19 mouse cellular contexts compared by ENCODE assay signal in genomic region chr15:78082149-78082548, GRCm38 (mm10). TPM values are rescaled to one million over a fixed set of nuclear protein-coding genes. Genes with fewer than 3 reads are reported as not detected.
DNase-seq lines count a peak whose midpoint lies in the region; ATAC-seq and TF ChIP-seq lines count a peak whose summit lies in the region.
"Had no signal": no experiment of that assay in that cellular context is flagged by ENCODE, and none has a peak within 500 bp of the region (broad histone marks: within the 10 kb centered on the region; RNA-seq: fewer than 3 reads in every experiment).

No protein-coding gene starts in this region.

- H3K27ac ChIP-seq in midbrain, postnatal 0 days (ENCODE audit: low read depth, low read length): no peak overlapping the region
- no peak overlapping the region for H3K27ac ChIP-seq in intestine, embryonic 16.5 days (ENCODE audit: low read length)
- H3K27ac ChIP-seq: forebrain, embryonic 15.5 days; limb, embryonic 13.5 days; liver, embryonic 13.5 days; lung, embryonic 15.5 days had no signal

- TF ChIP-seq CTCF in midbrain, postnatal 0 days (IDR thresholded peaks at IDR 0.05): no peak

- no peaks in the 10 kb centered on the region for H3K36me3 ChIP-seq in midbrain, postnatal 0 days (ENCODE audit: insufficient read depth, low read length)
- H3K36me3 ChIP-seq in intestine, embryonic 16.5 days (ENCODE audit: control insufficient read depth, insufficient read depth, low read length): no peaks in the 10 kb centered on the region
- H3K36me3 ChIP-seq: forebrain, embryonic 15.5 days; hindbrain, embryonic 10.5 days; limb, embryonic 13.5 days; liver, embryonic 13.5 days; lung, embryonic 15.5 days had no signal

- no peak for ATAC-seq in midbrain, postnatal 0 days (ENCODE audit: low FRiP score)
- ATAC-seq in intestine, embryonic 16.5 days: no peak
- no peak for ATAC-seq in CD4-positive, CD25-positive, alpha-beta regulatory T cell, adult 4 months
- ATAC-seq: forebrain, embryonic 15.5 days; intestine, postnatal 0 days had no signal

- intact Hi-C loops in left cerebral cortex, postnatal 4 days (cut with DNase I): no loop called here
- intact Hi-C loops in left cerebral cortex, postnatal 36 days (cut with DNase I): no loop called here

- no peak overlapping the region for H3K4me2 ChIP-seq in midbrain, postnatal 0 days (ENCODE audit: low read depth, low read length, poor library complexity, severe bottlenecking)
- no peak overlapping the region for H3K4me2 ChIP-seq in intestine, embryonic 16.5 days (ENCODE audit: low read depth, low read length)
- H3K4me2 ChIP-seq: forebrain, embryonic 15.5 days; limb, embryonic 13.5 days; liver, embryonic 13.5 days; lung, embryonic 15.5 days had no signal

- no peak overlapping the region for H3K9ac ChIP-seq in midbrain, postnatal 0 days (replicated peaks; ENCODE audit: low read length, poor library complexity, severe bottlenecking)
- no peak overlapping the region for H3K9ac ChIP-seq in intestine, embryonic 16.5 days (ENCODE audit: low read depth, low read length)
- H3K9ac ChIP-seq: forebrain, embryonic 15.5 days; limb, embryonic 13.5 days; liver, embryonic 13.5 days; lung, embryonic 15.5 days had no signal

- DNase-seq in left cerebral cortex, postnatal 4 days: peak; percentile 65
- no peak for DNase-seq in left cerebral cortex, postnatal 36 days (ENCODE audit: low spot score in 2 of 2)
- peak; percentile 89 for DNase-seq in brain, adult 2 months (ENCODE audit: low read depth, low spot score)
- peak; percentile 70 for DNase-seq in cerebellum, adult 8-10 months
- peak; percentile 32 for DNase-seq in midbrain, postnatal 0 days (ENCODE audit: low spot score)
- DNase-seq: liver, embryonic 13.5 days; lung, postnatal 4 days; right cerebral cortex, adult 18-20 months; thymus, postnatal 4 days had no signal

- 40% methylated on average over 8 of the region's 8 CpGs for WGBS in midbrain, postnatal 0 days
- 62% methylated on average over 8 of the region's 8 CpGs for WGBS in intestine, embryonic 16.5 days

- H3K4me1 ChIP-seq in midbrain, postnatal 0 days (ENCODE audit: insufficient read depth, low read length): no peaks in the 10 kb centered on the region
- peaks cover 2% of the 10 kb centered on the region; the same call in 1 of the 2 replicates for H3K4me1 ChIP-seq in intestine, embryonic 16.5 days (ENCODE audit: control insufficient read depth, insufficient read depth, low read length)
- H3K4me1 ChIP-seq: limb, embryonic 13.5 days; liver, embryonic 13.5 days; lung, embryonic 15.5 days had no signal

- H3K9me3 ChIP-seq in midbrain, postnatal 0 days (ENCODE audit: low read length): no peaks in the 10 kb centered on the region
- no peaks in the 10 kb centered on the region for H3K9me3 ChIP-seq in intestine, embryonic 16.5 days (ENCODE audit: control insufficient read depth, low read length)
- H3K9me3 ChIP-seq: forebrain, embryonic 15.5 days; hindbrain, embryonic 10.5 days; limb, embryonic 13.5 days; liver, embryonic 13.5 days; lung, embryonic 15.5 days had no signal

- H3K4me3 ChIP-seq in midbrain, postnatal 0 days (ENCODE audit: low read depth, low read length): no peak overlapping the region
- no peak overlapping the region for H3K4me3 ChIP-seq in intestine, embryonic 16.5 days (ENCODE audit: low read length)
- H3K4me3 ChIP-seq: forebrain, embryonic 15.5 days; hindbrain, embryonic 10.5 days; limb, embryonic 13.5 days; liver, embryonic 13.5 days; lung, embryonic 15.5 days had no signal

- H3K27me3 ChIP-seq in midbrain, postnatal 0 days (ENCODE audit: insufficient read depth, low read length): no peaks in the 10 kb centered on the region
- no peaks in the 10 kb centered on the region for H3K27me3 ChIP-seq in intestine, embryonic 16.5 days (replicated peaks; ENCODE audit: control insufficient read depth, insufficient read depth, low read length)
- H3K27me3 ChIP-seq: forebrain, embryonic 15.5 days; limb, embryonic 13.5 days; liver, embryonic 13.5 days; lung, embryonic 15.5 days had no signal

RNA-seq across cellular contexts. Expression of gene Cacng2, which starts 37.7 kb away (rescaled TPM):
- 10 to 100 TPM; 36.0 to 36.7 TPM for total RNA-seq in left cerebral cortex, postnatal 4 days (2021)
- 10 to 100 TPM; 54.1 to 56.5 TPM for total RNA-seq in left cerebral cortex, postnatal 36 days (2021)
- 22.3 and 22.6 TPM in 2 replicates for total RNA-seq in midbrain, postnatal 0 days (2014; rRNA removed)
- 15.7 and 16.7 TPM in 2 replicates for polyA plus RNA-seq in midbrain, postnatal 0 days (2015; fragmentation: Nextera tagmentation; extraction: Ambion mirVana)
- 0.06 and 0.07 TPM in 2 replicates for polyA plus RNA-seq in intestine, embryonic 16.5 days (2015; fragmentation: Nextera tagmentation; extraction: Ambion mirVana)
- polyA plus RNA-seq in CD4-positive, CD25-positive, alpha-beta regulatory T cell, adult 4 months (2017; shearing (Covaris generic)): not detected
- polyA plus RNA-seq: heart, postnatal 0 days; kidney, embryonic 16.5 days; large intestine, adult 2 months; limb, embryonic 13.5 days; liver, embryonic 13.5 days; lung, embryonic 15.5 days had no signal

Comparison
In these comparisons a context has a peak if more than half of its experiments do, and no peak if none do; other contexts are left out.
1. DNase-seq: peak in left cerebral cortex, postnatal 4 days (single experiment), brain, adult 2 months (single experiment), cerebellum, adult 8-10 months (single experiment) and midbrain, postnatal 0 days (single experiment); none in left cerebral cortex, postnatal 36 days (0 of 2).